Mouse (Mus musculus) left cerebral cortex, adult 9 months (tissue): ENCODE data around the gene Pmf1.

Experiments used
- DNase-seq, 2 experiments: peaks; one replicate each; pipeline ENCODE4 v3.0.0; 2022; ENCODE audit warnings: low spot score in 2 of 2

The Pmf1 gene

DNA sequence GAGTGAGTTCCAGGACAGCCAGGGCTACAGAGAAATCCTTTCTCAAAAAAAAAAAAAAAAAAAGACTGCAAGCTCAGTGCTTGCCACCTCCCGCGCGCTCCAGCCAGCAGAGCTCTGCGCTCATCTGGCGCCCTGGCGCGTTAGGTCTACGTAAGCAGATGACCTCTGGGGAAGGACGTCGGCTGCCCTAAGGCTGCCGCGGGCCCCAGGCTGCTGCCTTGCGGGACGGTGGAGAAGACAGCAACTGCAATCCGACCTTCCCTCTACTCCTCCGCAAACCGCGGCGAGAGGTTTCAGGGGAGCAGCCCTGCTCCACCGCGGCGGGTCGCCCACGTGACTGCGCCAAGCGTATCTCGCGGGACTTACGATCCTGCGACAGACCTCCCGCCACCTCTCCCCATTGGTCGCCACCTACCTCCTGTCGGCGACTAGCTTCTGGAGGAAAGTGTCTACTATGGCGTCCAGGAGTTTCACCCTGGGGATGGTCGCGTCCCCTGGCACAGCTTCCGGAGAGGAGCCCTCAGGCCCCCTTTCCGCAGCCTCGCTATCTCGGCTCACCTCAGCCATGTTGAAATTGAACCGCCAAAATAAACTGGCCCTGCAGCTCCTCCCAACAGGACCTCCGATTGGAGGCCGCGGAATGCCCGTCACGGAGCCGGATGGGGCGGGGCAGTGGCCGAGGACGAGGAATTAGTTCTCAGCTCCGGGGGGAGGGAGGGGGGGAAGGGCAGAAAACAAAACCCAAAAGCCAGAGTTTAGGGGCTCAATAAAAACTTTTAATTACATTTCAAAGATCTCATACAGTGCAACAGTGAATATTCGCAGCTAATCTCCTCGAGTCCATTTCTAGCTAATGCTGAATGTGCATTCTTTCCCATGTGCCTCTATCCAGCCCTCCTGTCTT, at the start of gene Pmf1:
Gene Pmf1 (minus strand): TSS at position 591 of the 904 bp plus-strand sequence.
- DNase-seq, result peak; percentile 86 to 89

GRCm38 (mm10) chr3:88458778-88459219, 48.7 kb upstream of the Pmf1 start:
- peak in 1 of 2 experiments; percentile 64 for DNase-seq

- DNase-seq, result peak in 1 of 2 experiments; percentile 7
These were observed 46.8 kb upstream of the Pmf1 start for GRCm38 (mm10) chr3:88456746-88457532.

DNA sequence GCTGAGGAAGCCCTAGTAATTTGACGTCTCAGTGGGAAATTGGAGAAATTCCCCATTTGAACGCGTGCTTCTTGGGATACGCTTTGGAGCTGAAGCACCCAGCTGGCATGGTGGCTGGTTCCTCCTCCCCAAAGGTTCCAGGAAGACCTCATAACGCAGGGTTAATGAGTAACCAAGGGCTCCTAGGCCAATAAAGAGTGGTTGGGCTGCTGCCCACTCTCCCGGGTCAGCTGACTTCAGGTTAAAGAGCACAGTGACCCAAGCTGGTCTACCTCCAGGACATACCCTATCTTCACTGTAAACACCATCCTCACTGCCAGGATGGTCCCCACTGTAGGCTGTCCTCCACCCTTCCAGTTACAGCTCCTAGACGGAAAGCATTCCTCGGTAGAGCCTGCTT, 46.2 kb upstream of the Pmf1 start:
- DNase-seq, result peak in 1 of 2 experiments; percentile 2

DNA sequence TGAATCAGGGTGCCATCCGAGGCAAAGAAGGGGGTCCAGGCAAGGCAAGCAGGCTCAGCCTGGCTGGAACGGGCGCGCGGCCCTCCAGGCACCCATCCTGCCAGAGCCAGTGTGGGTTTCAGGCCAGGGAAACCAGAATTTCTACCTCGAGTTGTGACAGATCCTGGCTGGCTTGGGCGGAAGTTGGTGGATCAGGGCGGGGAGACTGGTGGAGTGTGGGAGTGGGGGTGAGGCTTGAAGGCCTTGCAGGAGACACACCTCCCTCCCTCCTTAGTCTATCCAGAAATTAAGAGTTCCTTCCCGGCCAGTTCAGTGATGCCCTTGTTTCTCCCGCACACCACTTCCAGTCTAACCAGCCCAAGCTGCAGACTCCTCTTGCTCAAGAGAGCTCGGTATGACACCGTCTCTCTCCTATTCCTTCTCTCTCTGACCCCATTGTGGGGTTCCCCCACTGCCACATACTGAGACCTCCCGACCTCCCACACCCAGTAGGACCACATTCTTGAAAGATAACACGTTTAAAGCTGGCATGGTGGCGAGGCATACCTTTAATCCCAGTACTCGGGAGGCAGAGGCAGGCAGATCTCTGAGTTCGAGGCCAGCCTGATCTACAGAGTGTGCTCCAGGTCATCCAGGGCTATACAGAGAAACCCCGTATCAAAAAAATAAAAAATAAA, 45.6 kb upstream of the Pmf1 start:
- DNase-seq, result no peak

- DNase-seq, result no peak
These were observed 44.8 kb upstream of the Pmf1 start for GRCm38 (mm10) chr3:88454762-88455587.

DNA sequence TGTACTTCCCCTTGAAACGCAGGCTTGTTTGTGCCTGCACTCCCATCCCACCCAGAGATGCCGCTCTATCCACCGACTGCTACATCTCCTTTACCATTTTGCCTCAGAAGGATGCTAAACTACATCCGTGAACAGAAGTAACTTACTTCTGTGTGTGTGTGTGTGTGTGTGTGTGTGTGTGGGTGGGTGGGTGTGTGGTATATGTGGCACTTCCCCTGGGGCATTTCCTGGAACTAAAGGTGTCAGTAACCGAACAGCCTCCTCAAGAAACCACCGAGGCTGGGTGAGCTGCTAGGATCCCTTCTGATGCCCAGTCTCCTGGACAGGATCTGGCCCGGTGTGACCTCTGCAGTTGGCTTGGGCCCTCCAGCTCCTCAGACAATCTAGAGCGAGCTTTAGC, 43.9 kb upstream of the Pmf1 start:
- no peak for DNase-seq

DNA sequence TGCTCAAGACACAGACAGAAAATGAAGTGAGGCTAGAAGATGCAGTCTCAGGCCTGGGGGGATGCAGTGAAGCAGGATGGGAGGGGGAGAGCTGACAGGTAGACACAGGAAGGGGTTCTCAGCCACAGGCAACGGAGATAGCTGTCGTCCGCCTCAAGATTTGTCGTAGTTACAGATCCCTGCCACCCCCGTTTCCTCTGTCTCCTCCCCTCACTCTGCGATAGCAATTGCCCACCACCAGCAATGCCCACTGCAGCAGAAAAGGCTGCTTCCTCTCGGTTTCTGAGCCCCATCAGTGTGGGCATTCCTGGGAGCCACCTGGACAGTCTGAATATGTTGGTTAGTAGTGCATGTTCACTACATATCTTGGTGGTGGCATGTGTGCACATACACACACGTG, 43.2 kb upstream of the Pmf1 start:
- DNase-seq, result no peak

DNA sequence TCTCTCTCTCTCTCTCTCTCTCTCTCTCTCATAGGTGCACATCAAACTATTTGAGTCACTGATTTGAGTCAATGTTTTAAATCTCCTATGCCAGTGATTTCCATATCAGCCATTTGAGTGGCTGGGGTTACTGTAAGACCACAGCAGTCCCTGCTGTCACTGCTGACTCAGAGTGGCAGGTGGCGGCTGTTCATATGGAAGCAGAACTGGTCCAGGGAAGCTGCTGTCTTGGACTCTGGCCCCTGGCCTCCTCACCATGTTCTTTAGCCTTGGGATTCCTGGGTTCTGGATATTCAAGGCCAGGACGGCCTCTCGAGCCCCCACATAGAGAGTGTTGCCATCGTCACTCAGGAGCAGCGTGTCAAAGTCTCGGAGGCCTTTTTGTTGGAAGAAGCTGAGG, 42.6 kb upstream of the Pmf1 start:
- DNase-seq, result no peak

- DNase-seq, result no peak
These were observed 42.1 kb upstream of the Pmf1 start for GRCm38 (mm10) chr3:88452246-88452645.

GRCm38 (mm10) chr3:88450379-88451131, 40.4 kb upstream of the Pmf1 start:
- no peak for DNase-seq

DNA sequence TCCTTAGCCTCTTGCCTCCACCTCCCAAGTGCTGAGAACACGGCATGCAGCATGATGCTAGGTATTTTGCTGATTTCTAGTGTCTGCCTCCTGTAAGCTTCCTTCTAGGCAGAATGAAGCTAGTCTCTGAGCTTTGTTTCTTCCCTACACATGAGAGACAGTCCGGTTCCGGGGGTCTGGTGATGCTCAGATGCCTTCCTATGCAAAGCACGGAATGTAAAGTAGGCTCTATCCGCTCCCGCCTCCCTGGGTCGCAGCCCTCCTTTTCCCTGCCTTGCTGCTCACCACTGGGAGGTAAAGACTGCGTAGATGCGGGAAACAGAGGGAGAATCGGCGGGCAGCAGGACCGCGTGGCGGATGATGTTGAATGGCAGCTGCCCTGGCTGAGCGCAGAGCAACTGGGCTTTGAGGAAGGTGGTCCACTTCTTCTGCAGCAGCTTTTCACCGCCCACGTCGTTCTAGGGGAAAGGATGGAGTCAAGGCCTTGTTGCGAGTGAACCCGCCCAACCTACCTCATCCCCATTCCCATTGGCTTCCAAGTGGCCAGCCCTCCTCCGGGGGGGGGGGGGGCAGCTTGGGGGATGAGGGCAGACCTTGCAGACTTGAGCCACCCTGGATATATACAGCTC, 39.4 kb upstream of the Pmf1 start:
- DNase-seq, result no peak

DNA sequence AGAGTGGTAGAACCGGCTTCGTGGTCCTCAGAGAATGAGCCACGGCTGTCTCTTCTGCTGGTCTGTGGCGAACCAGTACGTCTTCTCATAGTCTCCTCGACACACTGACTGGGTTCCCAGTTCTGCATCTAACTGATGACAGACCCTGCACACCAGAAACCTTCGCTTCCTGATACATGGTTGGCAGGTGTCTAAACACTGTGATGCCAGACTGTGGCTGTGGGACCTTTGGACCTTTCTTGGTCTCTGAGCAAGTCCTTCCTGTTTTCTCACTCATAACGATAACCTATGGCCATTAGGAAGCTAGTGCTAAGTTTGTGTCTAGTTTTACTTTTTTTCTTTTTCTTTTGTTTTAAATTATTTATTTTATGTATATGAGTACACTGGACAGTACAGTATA, 38.3 kb upstream of the Pmf1 start:
- DNase-seq, result no peak

- DNase-seq, result peak in 1 of 2 experiments; percentile 2
These were observed 37.6 kb upstream of the Pmf1 start for GRCm38 (mm10) chr3:88447676-88448183.

- no peak for DNase-seq
These were observed 36.5 kb upstream of the Pmf1 start for GRCm38 (mm10) chr3:88446471-88447123.

- no peak for DNase-seq
These were observed 32.8 kb upstream of the Pmf1 start for GRCm38 (mm10) chr3:88442888-88443287.

GRCm38 (mm10) chr3:88442488-88442887, 32.4 kb upstream of the Pmf1 start:
- no peak for DNase-seq

GRCm38 (mm10) chr3:88440500-88441381, 30.6 kb upstream of the Pmf1 start:
- peak in 1 of 2 experiments; percentile 54 for DNase-seq
